Mouse (Mus musculus) thymus, adult 2 months (tissue): Measurements from ENCODE around the gene Sh3d19. TPM values are rescaled to one million over a fixed set of nuclear protein-coding genes. Genes with fewer than 3 reads are reported as not detected.
"Not testable (repeated sequence)": the region's sequence is repeated elsewhere in the genome, so short reads cannot be mapped to it uniquely, and the experiment has no call there.

Experiments
- DNase-seq: peaks from one replicate; pipeline ENCODE4 v3.0.0; 2021
- H3K27ac ChIP-seq: fragments of 200-500 bp; 2 replicates; pipeline ENCODE4 v1.5.1; 2012; ENCODE audit warnings: low read length, control low read depth; ENCODE audit not compliant: control insufficient read depth, insufficient read depth
- H3K27me3 ChIP-seq: fragments of 200-500 bp; 2 replicates; pipeline ENCODE4 v1.6.1; 2012; ENCODE audit warnings: mild to moderate bottlenecking, low read length, moderate library complexity, mixed read lengths; ENCODE audit not compliant: control insufficient read depth, insufficient read depth
- H3K36me3 ChIP-seq: fragments of 200-500 bp; 2 replicates; pipeline ENCODE4 v1.6.1; 2012; ENCODE audit warnings: mild to moderate bottlenecking, low read length, moderate library complexity; ENCODE audit not compliant: control insufficient read depth, insufficient read depth
- H3K4me1 ChIP-seq: fragments of 200-500 bp; replicated peaks from 2 replicates; pipeline ENCODE4 v1.6.1; 2012; ENCODE audit warnings: low read length; ENCODE audit not compliant: control insufficient read depth, insufficient read depth
- H3K4me3 ChIP-seq: fragments of 200-500 bp; 2 replicates; pipeline ENCODE4 v1.5.1; 2012; ENCODE audit warnings: mild to moderate bottlenecking, low read length, control low read depth, moderate library complexity; ENCODE audit not compliant: control insufficient read depth, insufficient read depth
- CTCF ChIP-seq: fragments of 200-500 bp; IDR thresholded peaks from 2 replicates; pipeline ENCODE4 v1.5.1; 2012; ENCODE audit warnings: mild to moderate bottlenecking, control low read depth, low read length, moderate library complexity, borderline replicate concordance; ENCODE audit not compliant: control insufficient read depth, poor library complexity, insufficient read depth; ENCODE audit errors: extremely low read depth
- POLR2A ChIP-seq: fragments of 200-500 bp; IDR thresholded peaks from 2 replicates; pipeline ENCODE4 v1.6.1; 2012; ENCODE audit warnings: mild to moderate bottlenecking, low read length, control low read depth, moderate library complexity; ENCODE audit not compliant: control insufficient read depth, poor library complexity, insufficient read depth; ENCODE audit errors: extremely low read depth
- WGBS: fragments of 180-500 bp; shearing (Covaris S2); methylation state at CpG from one replicate; pipeline ENCODE4 v1.1.7; 2018; 5-methylcytosine and 5-hydroxymethylcytosine counted together
- polyA plus RNA-seq: library from polyadenylated mRNA; depleted of rRNA; stranded (reverse); fragments of >200 nt; gene quantifications from 2 replicates; pipeline ENCODE4 v1.2.3, GENCODE M21; 2012

Gene Sh3d19
- polyA plus RNA-seq, 1 experiment, result 8.7 TPM

- 93% methylated on average over 10 of the region's 10 CpGs for WGBS
- DNase-seq, result no peak
- H3K4me3 ChIP-seq, result no peak overlapping the region
- no peaks in the 10 kb centered on the region for H3K36me3 ChIP-seq
- no peaks in the 10 kb centered on the region; the same call in 1 of the 2 replicates for H3K27me3 ChIP-seq
- H3K4me1 ChIP-seq, result no peaks in the 10 kb centered on the region
- H3K27ac ChIP-seq, result no peak overlapping the region
- TF ChIP-seq POLR2A, result no peak
- TF ChIP-seq CTCF, result no peak
These were observed 2.6 kb downstream of the Sh3d19 start for GRCm38 (mm10) chr3:85973376-85974140.

DNA sequence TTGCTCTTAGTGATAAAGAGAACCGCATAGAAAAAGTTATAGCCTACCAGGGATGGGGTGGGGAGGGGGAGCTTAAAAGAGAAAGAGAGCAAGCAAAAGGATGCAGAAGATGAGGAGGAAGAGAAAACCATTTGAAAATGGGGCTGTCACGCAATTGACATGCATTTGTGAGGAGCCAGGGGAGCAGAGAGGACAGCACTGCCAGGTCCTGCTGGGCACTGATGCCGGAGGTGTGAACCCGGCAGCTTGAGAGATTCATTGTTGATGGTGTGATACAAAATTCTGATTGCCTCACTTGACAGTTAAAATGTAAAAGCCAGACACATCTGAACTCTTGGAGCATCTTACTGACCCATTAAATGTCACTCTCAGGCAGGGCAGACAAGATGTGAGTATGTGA lies 3.5 kb downstream of the Sh3d19 start:
- WGBS, result 95% methylated on average over 4 of the region's 4 CpGs
- Histone ChIP-seq H3K27ac (no peak overlapping the region), H3K4me1 (no peaks in the 10 kb centered on the region), H3K27me3 (no peaks in the 10 kb centered on the region; the same call in 1 of the 2 replicates), H3K36me3 (no peaks in the 10 kb centered on the region), H3K4me3 (no peak overlapping the region)
- no peak for DNase-seq
- TF ChIP-seq POLR2A (no peak), CTCF (no peak)

DNA sequence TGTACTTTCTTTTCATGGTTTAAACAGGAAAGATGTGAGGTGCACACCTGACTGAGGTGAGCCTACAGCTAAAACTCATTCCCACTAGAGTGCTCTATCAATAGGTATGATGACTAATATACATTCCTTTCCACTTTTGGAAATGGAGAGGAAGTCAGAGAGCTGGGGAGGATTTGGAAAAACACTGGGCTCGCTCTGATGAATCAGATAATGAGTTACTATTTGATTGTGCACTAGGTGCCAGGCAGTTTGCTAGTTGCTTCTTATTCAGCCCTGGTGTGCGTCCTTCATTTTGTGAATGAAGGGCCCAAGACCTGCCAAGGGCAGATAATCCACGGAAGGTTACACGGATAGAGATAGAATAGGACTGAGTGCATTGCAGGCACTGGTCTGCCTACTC lies 9.1 kb downstream of the Sh3d19 start:
- Histone ChIP-seq H3K4me3 (no peak overlapping the region), H3K4me1 (no peaks in the 10 kb centered on the region), H3K27ac (no peak overlapping the region), H3K27me3 (no peaks in the 10 kb centered on the region), H3K36me3 (no peaks in the 10 kb centered on the region)
- DNase-seq, result no peak
- 96% methylated on average over 4 of the region's 4 CpGs for WGBS
- TF ChIP-seq POLR2A, result no peak
- no peak for TF ChIP-seq CTCF

- not testable (repeated sequence) for H3K27me3 ChIP-seq, H3K27ac ChIP-seq, H3K4me3 ChIP-seq, H3K36me3 ChIP-seq, H3K4me1 ChIP-seq, DNase-seq
- 89% methylated on average over 3 of the region's 3 CpGs for WGBS
These were observed 10.9 kb downstream of the Sh3d19 start for GRCm38 (mm10) chr3:85981761-85982160.

- no peaks in the 10 kb centered on the region for H3K36me3 ChIP-seq
- 97% methylated on average over 6 of the region's 6 CpGs for WGBS
- H3K4me1 ChIP-seq, result no peaks in the 10 kb centered on the region
- TF ChIP-seq CTCF (no peak), POLR2A (no peak)
- H3K27ac ChIP-seq, result no peak overlapping the region
- DNase-seq, result no peak
- H3K27me3 ChIP-seq, result no peaks in the 10 kb centered on the region
- H3K4me3 ChIP-seq, result no peak overlapping the region
These were observed 13.6 kb downstream of the Sh3d19 start for GRCm38 (mm10) chr3:85984537-85984936.

GRCm38 (mm10) chr3:85987225-85987624 lies 16.3 kb downstream of the Sh3d19 start:
- Histone ChIP-seq H3K4me1 (no peaks in the 10 kb centered on the region), H3K27ac (no peak overlapping the region), H3K36me3 (no peaks in the 10 kb centered on the region), H3K4me3 (no peak overlapping the region), H3K27me3 (no peaks in the 10 kb centered on the region)
- no peak for DNase-seq
- TF ChIP-seq CTCF (no peak), POLR2A (no peak)
- WGBS, result 90% methylated on average over 2 of the region's 2 CpGs

- Histone ChIP-seq H3K4me3 (no peak overlapping the region), H3K36me3 (no peaks in the 10 kb centered on the region), H3K27ac (no peak overlapping the region), H3K4me1 (no peaks in the 10 kb centered on the region), H3K27me3 (no peaks in the 10 kb centered on the region)
- 77% methylated on average over 6 of the region's 6 CpGs for WGBS
- no peak for DNase-seq
- TF ChIP-seq POLR2A, result no peak
- TF ChIP-seq CTCF, result no peak
These were observed 20.4 kb downstream of the Sh3d19 start for GRCm38 (mm10) chr3:85991140-85991801.
